Mouse (Mus musculus) erythroblast, embryonic 14.5 days (primary cell): ENCODE results near the gene Ccdc141.

ENCODE experiments used
- GATA1 ChIP-seq: IDR thresholded peaks from 2 replicates; pipeline ENCODE4 v1.6.1; 2012; ENCODE audit warnings: low read length, inconsistent platforms, mixed read lengths
- TAL1 ChIP-seq: IDR thresholded peaks from 3 replicates; pipeline ENCODE4 v1.6.1; 2012; ENCODE audit warnings: low read length, inconsistent platforms, mixed read lengths

DNA sequence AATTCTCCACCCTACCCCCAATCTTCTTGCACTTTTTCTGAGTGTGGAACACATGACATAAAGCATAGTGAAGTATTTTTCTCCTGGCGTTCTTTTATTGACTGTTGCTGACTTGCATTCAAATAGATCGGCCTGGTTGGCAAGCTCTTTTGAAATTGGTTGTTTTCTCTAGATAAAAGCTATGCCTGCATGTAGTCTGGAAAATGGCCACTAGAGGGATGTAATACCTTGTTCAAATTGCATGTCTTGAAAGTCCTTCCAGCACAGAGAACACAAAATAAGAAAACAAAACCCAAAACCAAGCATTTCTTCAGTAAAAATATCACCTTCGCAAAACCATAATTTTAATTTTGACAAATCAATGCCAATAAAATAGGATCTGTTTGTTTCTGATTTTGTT is 108.6 kb downstream of the Ccdc141 start:
- TF ChIP-seq GATA1 (no peak), TAL1 (no peak)
